Mouse (Mus musculus): ENCODE results near the gene Notch2.

DNA sequence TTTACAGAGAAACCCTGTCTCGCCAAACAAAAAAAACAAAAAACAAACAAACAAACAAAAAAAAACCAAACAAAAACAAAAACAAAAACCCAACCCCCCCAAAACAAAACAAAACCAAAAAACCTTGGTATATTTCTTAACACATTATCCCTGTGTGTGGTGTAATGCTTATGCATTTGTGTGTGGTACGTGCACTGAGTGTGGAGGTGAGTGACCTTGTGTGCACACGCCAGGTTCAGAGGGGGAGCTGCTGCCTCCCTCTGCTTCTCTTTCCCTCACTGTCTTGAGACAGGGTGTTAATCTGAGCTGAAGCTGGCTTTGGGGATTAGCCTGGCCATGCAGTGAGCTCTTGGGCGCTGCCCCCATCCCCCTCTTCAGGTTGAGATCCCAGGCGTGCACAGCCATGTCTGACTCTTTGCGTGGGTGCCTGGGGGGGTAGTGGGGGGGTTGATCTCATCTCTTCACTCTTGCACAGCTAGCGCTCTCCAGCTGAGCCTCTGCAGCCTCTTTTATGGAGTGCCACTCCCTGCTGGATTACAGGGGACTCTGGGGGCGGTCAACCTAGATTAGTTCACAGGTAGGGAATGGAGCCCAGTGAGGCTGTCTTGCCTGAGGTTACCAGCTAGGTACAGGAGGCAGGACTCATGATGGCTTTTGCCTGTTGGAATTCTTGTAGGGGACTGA is 32.3 kb downstream of the Notch2 start:
- no peak for TF ChIP-seq CTCF (IDR thresholded peaks at IDR 0.05; ENCODE audit: control insufficient read depth, insufficient read depth, insufficient replicate concordance, low read depth, low read length)
- TF ChIP-seq POLR2A (IDR thresholded peaks at IDR 0.05; ENCODE audit: control insufficient read depth, low read depth, low read length), result no peak

All from testis, adult 2 months (tissue).